Mouse (Mus musculus) left cerebral cortex, adult 18-20 months (tissue): ENCODE measurements around the gene Nrg4. TPM values are rescaled to one million over a fixed set of nuclear protein-coding genes. Genes with fewer than 3 reads are reported as not detected.
"Not testable (repeated sequence)": the region's sequence is repeated elsewhere in the genome, so short reads cannot be mapped to it uniquely, and the experiment has no call there.

Experiments used
- DNase-seq, 2 experiments: peaks; one replicate each; pipeline ENCODE4 v3.0.0; 2021 to 2022; ENCODE audit warnings: low spot score in 2 of 2, mixed read lengths in 1 of 2
- total RNA-seq, 2 experiments: library from RNA; stranded (reverse); gene quantifications; 2 replicates each; pipeline ENCODE4 v1.2.3; 2021

The Nrg4 gene
- total RNA-seq, 2 experiments from 2014 or later = 0.54 to 0.70 TPM

GRCm38 (mm10) chr9:55253849-55254248 is 72.8 kb downstream of the Nrg4 start:
- no peak for DNase-seq

GRCm38 (mm10) chr9:55252097-55252496 is 74.5 kb downstream of the Nrg4 start:
- not testable (repeated sequence) for DNase-seq

- DNase-seq = no peak
Observed at GRCm38 (mm10) chr9:55250595-55251247, 75.9 kb downstream of the Nrg4 start.

GRCm38 (mm10) chr9:55248465-55248864 is 78.2 kb downstream of the Nrg4 start:
- DNase-seq = no peak

GRCm38 (mm10) chr9:55246918-55247317 is 79.7 kb downstream of the Nrg4 start:
- DNase-seq = no peak

- no peak for DNase-seq
Observed at GRCm38 (mm10) chr9:55246440-55246839, 80.2 kb downstream of the Nrg4 start.

- not testable (repeated sequence) for DNase-seq
Observed at GRCm38 (mm10) chr9:55245057-55245750, 81.4 kb downstream of the Nrg4 start.

- no peak for DNase-seq
Observed at GRCm38 (mm10) chr9:55244079-55244478, 82.6 kb downstream of the Nrg4 start.

GRCm38 (mm10) chr9:55243280-55243679 is 83.4 kb downstream of the Nrg4 start:
- DNase-seq = no peak

GRCm38 (mm10) chr9:55241863-55242685 is 84.6 kb downstream of the Nrg4 start:
- DNase-seq = no peak

GRCm38 (mm10) chr9:55240852-55241251 is 85.8 kb downstream of the Nrg4 start:
- DNase-seq = no peak

- no peak for DNase-seq
Observed at GRCm38 (mm10) chr9:55236235-55237165, 90.1 kb downstream of the Nrg4 start.

GRCm38 (mm10) chr9:55233076-55233475 is 93.6 kb downstream of the Nrg4 start:
- DNase-seq = not testable (repeated sequence)

- no peak for DNase-seq
Observed at GRCm38 (mm10) chr9:55232586-55232985, 94.1 kb downstream of the Nrg4 start.

GRCm38 (mm10) chr9:55232110-55232509 is 94.5 kb downstream of the Nrg4 start:
- DNase-seq = no peak

- DNase-seq = no peak
Observed at GRCm38 (mm10) chr9:55231544-55231943, 95.1 kb downstream of the Nrg4 start.

GRCm38 (mm10) chr9:55229010-55229409 is 97.6 kb downstream of the Nrg4 start:
- no peak for DNase-seq

GRCm38 (mm10) chr9:55228149-55228548 is 98.5 kb downstream of the Nrg4 start:
- DNase-seq = no peak

- peak; percentile 25 to 43 for DNase-seq
Observed at GRCm38 (mm10) chr9:55226251-55226650, 100.4 kb downstream of the Nrg4 start.

GRCm38 (mm10) chr9:55225165-55225737 is 101.4 kb downstream of the Nrg4 start:
- no peak for DNase-seq
